Mouse (Mus musculus): ENCODE data around the gene Aqp5. TPM values are rescaled to one million over a fixed set of nuclear protein-coding genes. Genes with fewer than 3 reads are reported as not detected.

Gene Aqp5
- total RNA-seq, 1 experiment: 2.9 TPM

- no peaks in the 10 kb centered on the region for H3K9me3 ChIP-seq (ENCODE audit: control insufficient read depth, insufficient read depth, low read depth, low read length)
- in situ Hi-C loops (cut with MboI; ENCODE audit: low sequenced_read_pairs in 2 of 2, unreplicated experiment in 2 of 2): no loop called here
- no peaks in the 10 kb centered on the region for H3K36me3 ChIP-seq (ENCODE audit: control insufficient read depth, insufficient read depth, low read length, poor library complexity, severe bottlenecking)
- H3K4me3 ChIP-seq (ENCODE audit: insufficient read depth in 1 of 2, low read depth in 1 of 2, low read length in 2 of 2, poor library complexity in 1 of 2, severe bottlenecking in 1 of 2): no peak overlapping the region
- TF ChIP-seq CHD2 (IDR thresholded peaks at IDR 0.05; ENCODE audit: low read depth, low read length) (no peak), ZC3H11A (IDR thresholded peaks at IDR 0.05; ENCODE audit: borderline replicate concordance, low read depth, low read length) (peak; percentile 75)
- H3K27ac ChIP-seq (ENCODE audit: insufficient read depth, low read depth, low read length, poor library complexity, severe bottlenecking): no peak overlapping the region
- peak; percentile 84 for DNase-seq (ENCODE audit: low read depth, low spot score)
- H3K4me1 ChIP-seq (ENCODE audit: control insufficient read depth in 2 of 2, insufficient read depth in 2 of 2, low read length in 2 of 2, poor library complexity in 1 of 2): peaks cover 0 to 12% of the 10 kb centered on the region in 2 experiments; a peak in 1 of 4 replicates
- H3K9ac ChIP-seq (ENCODE audit: insufficient read depth, low read depth, low read length, poor library complexity, severe bottlenecking): no peak overlapping the region
Measured at GRCm38 (mm10) chr15:99596056-99596687, 5.6 kb downstream of the Aqp5 start.

- Histone ChIP-seq H3K4me1 (ENCODE audit: control insufficient read depth in 2 of 2, insufficient read depth in 2 of 2, low read length in 2 of 2, poor library complexity in 1 of 2) (peaks cover 0 to 17% of the 10 kb centered on the region in 2 experiments; a peak in 1 of 4 replicates), H3K27ac (ENCODE audit: insufficient read depth, low read depth, low read length, poor library complexity, severe bottlenecking) (peak overlapping the region; percentile 11; the same call in 1 of the 2 replicates), H3K9me3 (ENCODE audit: control insufficient read depth, insufficient read depth, low read depth, low read length) (no peaks in the 10 kb centered on the region), H3K4me3 (ENCODE audit: insufficient read depth in 1 of 2, low read depth in 1 of 2, low read length in 2 of 2, poor library complexity in 1 of 2, severe bottlenecking in 1 of 2) (no peak overlapping the region), H3K9ac (ENCODE audit: insufficient read depth, low read depth, low read length, poor library complexity, severe bottlenecking) (no peak overlapping the region), H3K36me3 (ENCODE audit: control insufficient read depth, insufficient read depth, low read length, poor library complexity, severe bottlenecking) (no peaks in the 10 kb centered on the region)
- DNase-seq (ENCODE audit: low read depth, low spot score): no peak
- TF ChIP-seq ZNF384 (IDR thresholded peaks at IDR 0.05; ENCODE audit: low read depth, low read length) (no peak), HCFC1 (IDR thresholded peaks at IDR 0.05; ENCODE audit: borderline replicate concordance, insufficient read depth, low read length) (no peak), ZC3H11A (IDR thresholded peaks at IDR 0.05; ENCODE audit: borderline replicate concordance, low read depth, low read length) (no peak), MAFK (IDR thresholded peaks at IDR 0.05; ENCODE audit: insufficient read depth, low read depth, low read length) (no peak), CHD2 (IDR thresholded peaks at IDR 0.05; ENCODE audit: low read depth, low read length) (no peak)
- in situ Hi-C loops (cut with MboI; ENCODE audit: low sequenced_read_pairs in 2 of 2, unreplicated experiment in 2 of 2): no loop called here
Measured at GRCm38 (mm10) chr15:99596841-99597240, 6.3 kb downstream of the Aqp5 start.

- Histone ChIP-seq H3K4me3 (ENCODE audit: insufficient read depth in 1 of 2, low read depth in 1 of 2, low read length in 2 of 2, poor library complexity in 1 of 2, severe bottlenecking in 1 of 2) (no peak overlapping the region), H3K27ac (ENCODE audit: insufficient read depth, low read depth, low read length, poor library complexity, severe bottlenecking) (no peak overlapping the region), H3K9ac (ENCODE audit: insufficient read depth, low read depth, low read length, poor library complexity, severe bottlenecking) (no peak overlapping the region), H3K4me1 (ENCODE audit: control insufficient read depth in 2 of 2, insufficient read depth in 2 of 2, low read length in 2 of 2, poor library complexity in 1 of 2) (peaks cover 0 to 23% of the 10 kb centered on the region in 2 experiments; a peak in 2 of 4 replicates), H3K36me3 (ENCODE audit: control insufficient read depth, insufficient read depth, low read length, poor library complexity, severe bottlenecking) (no peaks in the 10 kb centered on the region), H3K9me3 (ENCODE audit: control insufficient read depth, insufficient read depth, low read depth, low read length) (no peaks in the 10 kb centered on the region)
- TF ChIP-seq CHD2 (IDR thresholded peaks at IDR 0.05; ENCODE audit: low read depth, low read length): no peak
- TF ChIP-seq HCFC1 (IDR thresholded peaks at IDR 0.05; ENCODE audit: borderline replicate concordance, insufficient read depth, low read length): no peak
- TF ChIP-seq MAFK (IDR thresholded peaks at IDR 0.05; ENCODE audit: insufficient read depth, low read depth, low read length): no peak
- TF ChIP-seq ZC3H11A (IDR thresholded peaks at IDR 0.05; ENCODE audit: borderline replicate concordance, low read depth, low read length): no peak
- no peak for TF ChIP-seq ZNF384 (IDR thresholded peaks at IDR 0.05; ENCODE audit: low read depth, low read length)
- in situ Hi-C loops (cut with MboI; ENCODE audit: low sequenced_read_pairs in 2 of 2, unreplicated experiment in 2 of 2): no loop called here
- DNase-seq (ENCODE audit: low read depth, low spot score): no peak
Measured at GRCm38 (mm10) chr15:99597596-99597995, 7.0 kb downstream of the Aqp5 start.

- TF ChIP-seq ZC3H11A (IDR thresholded peaks at IDR 0.05; ENCODE audit: borderline replicate concordance, low read depth, low read length) (no peak), ZNF384 (IDR thresholded peaks at IDR 0.05; ENCODE audit: low read depth, low read length) (no peak), CHD2 (IDR thresholded peaks at IDR 0.05; ENCODE audit: low read depth, low read length) (no peak), HCFC1 (IDR thresholded peaks at IDR 0.05; ENCODE audit: borderline replicate concordance, insufficient read depth, low read length) (no peak), MAFK (IDR thresholded peaks at IDR 0.05; ENCODE audit: insufficient read depth, low read depth, low read length) (no peak)
- Histone ChIP-seq H3K9ac (ENCODE audit: insufficient read depth, low read depth, low read length, poor library complexity, severe bottlenecking) (no peak overlapping the region), H3K9me3 (ENCODE audit: control insufficient read depth, insufficient read depth, low read depth, low read length) (no peaks in the 10 kb centered on the region), H3K4me3 (ENCODE audit: insufficient read depth in 1 of 2, low read depth in 1 of 2, low read length in 2 of 2, poor library complexity in 1 of 2, severe bottlenecking in 1 of 2) (no peak overlapping the region), H3K36me3 (ENCODE audit: control insufficient read depth, insufficient read depth, low read length, poor library complexity, severe bottlenecking) (no peaks in the 10 kb centered on the region), H3K27ac (ENCODE audit: insufficient read depth, low read depth, low read length, poor library complexity, severe bottlenecking) (no peak overlapping the region), H3K4me1 (ENCODE audit: control insufficient read depth in 2 of 2, insufficient read depth in 2 of 2, low read length in 2 of 2, poor library complexity in 1 of 2) (peaks cover 1 to 25% of the 10 kb centered on the region in 2 experiments; a peak in 2 of 4 replicates)
- in situ Hi-C loops (cut with MboI; ENCODE audit: low sequenced_read_pairs in 2 of 2, unreplicated experiment in 2 of 2): no loop called here
- no peak for DNase-seq (ENCODE audit: low read depth, low spot score)
Measured at GRCm38 (mm10) chr15:99599245-99600070, 8.9 kb downstream of the Aqp5 start.
